Mouse (Mus musculus): ENCODE measurements at regions not wholly inside any gene's neighbourhood (a gene's known extent, or its start where the extent isn't known, plus 50 kb on each side); places are given as distances from the start of the nearest gene placed in this dataset.

- TF ChIP-seq CTCF (IDR thresholded peaks at IDR 0.05) (no peak), EP300 (IDR thresholded peaks at IDR 0.05) (no peak)
Observed at GRCm38 (mm10) chr3:15040866-15041528, 154.9 kb downstream of the Car2 start.
